Mouse (Mus musculus) heart, embryonic 12.5 days (tissue): ENCODE data around the gene Zfp282. TPM values are rescaled to one million over a fixed set of nuclear protein-coding genes. Genes with fewer than 3 reads are reported as not detected.

Experiments
- ATAC-seq: fragments of 200-750 bp; cut with Nextera tagmentation; 2 replicates; pipeline ENCODE4 v1.8.0; 2017; ENCODE audit warnings: moderate TSS enrichment, moderate library complexity; ENCODE audit not compliant: insufficient number of reproducible peaks, low FRiP score
- H3K27ac ChIP-seq: fragments of 300-500 bp; sonication (generic); 2 replicates; pipeline ENCODE4 v1.5.1; 2016; ENCODE audit warnings: mild to moderate bottlenecking, moderate library complexity; ENCODE audit not compliant: poor library complexity, severe bottlenecking
- H3K27me3 ChIP-seq: fragments of 300-500 bp; sonication (generic); replicated peaks from 2 replicates; pipeline ENCODE4 v1.6.1; 2016; ENCODE audit warnings: mild to moderate bottlenecking, moderate library complexity
- H3K36me3 ChIP-seq: fragments of 300-500 bp; sonication (generic); 2 replicates; pipeline ENCODE4 v1.6.1; 2016; ENCODE audit warnings: mild to moderate bottlenecking, moderate library complexity
- H3K4me1 ChIP-seq: fragments of 300-500 bp; sonication (generic); replicated peaks from 2 replicates; pipeline ENCODE4 v1.6.1; 2016; ENCODE audit warnings: mild to moderate bottlenecking
- H3K4me2 ChIP-seq: fragments of 300-500 bp; sonication (generic); 2 replicates; pipeline ENCODE4 v1.6.1; 2016; ENCODE audit warnings: mild to moderate bottlenecking, moderate library complexity
- H3K4me3 ChIP-seq: fragments of 300-500 bp; sonication (generic); 2 replicates; pipeline ENCODE4 v1.5.1; 2016; ENCODE audit warnings: mild to moderate bottlenecking
- H3K9ac ChIP-seq: fragments of 300-500 bp; sonication (generic); 2 replicates; pipeline ENCODE4 v1.6.1; 2016; ENCODE audit warnings: mild to moderate bottlenecking, moderate library complexity
- H3K9me3 ChIP-seq: fragments of 300-500 bp; sonication (generic); replicated peaks from 2 replicates; pipeline ENCODE4 v1.6.1; 2016; ENCODE audit warnings: mild to moderate bottlenecking, moderate library complexity
- WGBS: fragments of 180-500 bp; shearing (Covaris S2); methylation state at CpG from one replicate; pipeline ENCODE4 v1.1.7; 2016; 5-methylcytosine and 5-hydroxymethylcytosine counted together
- polyA plus RNA-seq: library from polyadenylated mRNA; unstranded; fragments of >200 nt; fragmentation: Nextera tagmentation; extraction: Ambion mirVana; gene quantifications from 2 replicates; pipeline ENCODE4 v1.2.1, GENCODE M21; 2016

Gene Zfp282
- 10.3 and 10.8 TPM in 2 replicates for polyA plus RNA-seq

DNA sequence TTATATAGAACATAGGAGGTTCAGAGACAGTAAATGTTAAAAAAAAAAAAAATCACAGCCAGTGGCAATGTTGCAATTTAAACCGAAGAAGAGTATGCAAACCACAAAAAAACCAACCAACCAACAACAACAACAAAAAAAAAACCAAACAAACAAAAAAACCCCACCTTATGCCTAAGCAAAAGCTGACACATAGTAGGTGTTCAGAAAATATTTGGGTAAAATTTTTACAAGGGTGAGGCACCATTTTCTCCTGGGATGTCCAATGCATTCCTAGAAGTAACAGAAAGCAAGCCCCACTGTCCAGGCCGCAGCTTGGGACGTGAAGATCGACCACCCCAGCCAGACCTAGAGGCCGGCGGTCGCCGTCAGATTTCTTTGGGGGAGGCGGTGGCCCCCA lies at the start of gene Zfp282:
TSS of gene Zfp282 (plus strand) at position 147 of the 400 bp plus-strand sequence.
- H3K4me3 ChIP-seq: peak within 1 kb of the TSS; percentile 87
- no peaks in the 10 kb centered on the region for H3K27me3 ChIP-seq
- ATAC-seq: no peak
- peaks cover 14% of the 10 kb centered on the region for H3K4me1 ChIP-seq
- peaks cover 20% of the 10 kb centered on the region for H3K36me3 ChIP-seq
- H3K9ac ChIP-seq: peak within 1 kb of the TSS; percentile 91
- 7% methylated on average over 9 of the region's 9 CpGs for WGBS
- no peaks in the 10 kb centered on the region for H3K9me3 ChIP-seq
- peak within 1 kb of the TSS; percentile 78 for H3K4me2 ChIP-seq
- peak within 1 kb of the TSS; percentile 95 for H3K27ac ChIP-seq

DNA sequence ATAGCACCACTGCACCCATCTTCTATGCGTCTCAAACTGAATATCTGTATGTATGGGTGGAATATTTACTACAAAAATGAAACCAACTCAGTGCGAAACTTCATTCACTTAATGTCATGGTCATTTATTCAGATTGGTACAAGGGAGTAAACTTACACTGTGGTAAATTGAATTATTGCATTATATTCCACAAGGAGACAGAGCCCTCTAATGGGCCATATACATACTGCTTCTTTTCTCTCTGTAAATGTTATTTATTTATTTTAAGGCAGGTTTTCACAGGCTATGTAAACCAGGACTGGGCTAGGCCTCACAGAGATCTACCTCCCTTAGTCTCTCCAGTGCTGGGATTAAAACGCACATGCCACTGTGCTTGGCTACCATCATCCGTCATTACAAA lies 49.5 kb upstream of the Zfp282 start:
- ATAC-seq: no peak

DNA sequence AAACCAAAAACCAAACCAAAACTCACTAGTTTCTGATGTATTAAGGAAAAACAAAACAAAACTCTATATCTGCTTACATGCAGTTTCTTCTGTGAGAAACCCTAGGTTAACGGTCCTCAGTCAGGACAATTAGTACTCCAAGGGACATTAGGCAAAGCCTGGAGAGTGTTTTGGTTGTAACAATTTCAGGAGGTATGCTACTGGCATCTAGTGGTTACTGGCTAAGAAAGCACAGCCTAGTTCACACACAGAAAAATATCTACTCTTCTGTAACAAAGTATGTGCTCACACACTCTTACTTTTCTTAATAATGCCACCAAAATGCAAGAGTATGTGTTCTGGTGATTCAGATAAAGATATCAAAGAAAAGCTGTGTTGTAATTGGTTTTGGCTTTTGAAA lies 48.1 kb upstream of the Zfp282 start:
- WGBS: 40% methylated on average over 1 of the region's 1 CpGs
- no peak overlapping the region for H3K4me2 ChIP-seq
- H3K9ac ChIP-seq: no peak overlapping the region
- no peak for ATAC-seq
- no peak overlapping the region for H3K27ac ChIP-seq
- H3K4me1 ChIP-seq: peaks cover 4% of the 10 kb centered on the region; the same call in 1 of the 2 replicates
- no peaks in the 10 kb centered on the region for H3K9me3 ChIP-seq
- H3K27me3 ChIP-seq: no peaks in the 10 kb centered on the region
- no peaks in the 10 kb centered on the region; the same call in 1 of the 2 replicates for H3K36me3 ChIP-seq
- H3K4me3 ChIP-seq: no peak overlapping the region

More for the DNA sequence above, 49.5 kb upstream of the Zfp282 start:
- H3K4me3 ChIP-seq: no peak overlapping the region
- H3K4me2 ChIP-seq: no peak overlapping the region
- H3K9ac ChIP-seq: no peak overlapping the region
- H3K27me3 ChIP-seq: no peaks in the 10 kb centered on the region
- no peaks in the 10 kb centered on the region; the same call in 1 of the 2 replicates for H3K36me3 ChIP-seq
- no peak overlapping the region for H3K27ac ChIP-seq
- peaks cover 4% of the 10 kb centered on the region; the same call in 1 of the 2 replicates for H3K4me1 ChIP-seq
- WGBS: 92% methylated on average over 4 of the region's 4 CpGs
- no peaks in the 10 kb centered on the region for H3K9me3 ChIP-seq

- peak; percentile 91 for ATAC-seq
- H3K36me3 ChIP-seq: no peaks in the 10 kb centered on the region
- H3K4me2 ChIP-seq: peak within 1 kb of the TSS; percentile 72
- no peaks in the 10 kb centered on the region for H3K27me3 ChIP-seq
- no peak within 1 kb of the TSS for H3K27ac ChIP-seq
- WGBS: 2% methylated on average over 64 of the region's 64 CpGs
- H3K4me3 ChIP-seq: peak within 1 kb of the TSS; percentile 77
- no peaks in the 10 kb centered on the region for H3K9me3 ChIP-seq
- H3K9ac ChIP-seq: peak within 1 kb of the TSS; percentile 84
- peaks cover 4% of the 10 kb centered on the region; the same call in 1 of the 2 replicates for H3K4me1 ChIP-seq
Measured at GRCm38 (mm10) chr6:47830104-47831078, 46.6 kb upstream of the Zfp282 start, which contains the start of gene Zfp786. Gene Zfp786 (minus strand): TSS chr6:47830867.

- Histone ChIP-seq H3K4me3 (no peak overlapping the region), H3K4me1 (peaks cover 11% of the 10 kb centered on the region), H3K36me3 (no peaks in the 10 kb centered on the region), H3K27ac (no peak overlapping the region), H3K9ac (no peak overlapping the region), H3K4me2 (no peak overlapping the region), H3K27me3 (no peaks in the 10 kb centered on the region), H3K9me3 (no peaks in the 10 kb centered on the region)
- no peak for ATAC-seq
- 75% methylated on average over 1 of the region's 1 CpGs for WGBS
Measured at GRCm38 (mm10) chr6:47832220-47832619, 44.8 kb upstream of the Zfp282 start.

DNA sequence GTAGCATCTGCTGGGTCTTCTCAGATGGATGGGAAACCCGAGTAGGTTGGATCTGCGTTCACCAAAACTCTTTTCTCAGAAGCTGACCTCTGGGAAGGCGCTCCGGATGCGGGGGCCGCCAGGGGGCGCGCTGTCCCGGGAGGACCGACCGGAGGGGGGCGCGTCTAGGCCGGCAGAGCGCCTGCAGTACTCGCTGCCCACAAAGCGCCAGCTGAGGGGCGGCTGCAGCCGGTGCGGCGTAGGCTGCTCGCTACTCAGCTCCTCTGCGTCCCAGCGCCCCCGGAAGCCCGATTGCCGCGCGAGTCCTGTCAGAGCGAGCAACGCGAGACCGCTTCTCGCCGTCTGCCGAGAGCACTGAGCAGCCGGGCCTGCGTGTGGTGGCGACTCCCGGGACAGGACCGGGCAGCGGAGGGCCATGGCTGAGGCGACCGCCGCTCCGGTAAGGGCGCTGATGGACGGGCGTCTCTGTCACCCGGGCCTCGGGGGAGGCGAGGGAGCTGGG lies 41.5 kb upstream of the Zfp282 start, which contains the start of gene Zfp398:
TSS of gene Zfp398 (plus strand) at position 180 of the 502 bp plus-strand sequence.
- H3K36me3 ChIP-seq: peaks cover 4% of the 10 kb centered on the region
- ATAC-seq: peak; percentile 94
- H3K4me3 ChIP-seq: peak within 1 kb of the TSS; percentile 91
- peak within 1 kb of the TSS; percentile 92 for H3K9ac ChIP-seq
- H3K9me3 ChIP-seq: no peaks in the 10 kb centered on the region
- peaks cover 3% of the 10 kb centered on the region; the same call in 1 of the 2 replicates for H3K27me3 ChIP-seq
- H3K4me1 ChIP-seq: peaks cover 17% of the 10 kb centered on the region
- WGBS: under 1% methylated on average over 51 of the region's 52 CpGs
- H3K27ac ChIP-seq: peak within 1 kb of the TSS; percentile 86
- H3K4me2 ChIP-seq: peak within 1 kb of the TSS; percentile 90

- Histone ChIP-seq H3K4me3 (peak overlapping the region; percentile 91), H3K9me3 (no peaks in the 10 kb centered on the region), H3K4me1 (peaks cover 13% of the 10 kb centered on the region), H3K4me2 (peak overlapping the region; percentile 90), H3K27me3 (peaks cover 3% of the 10 kb centered on the region; the same call in 1 of the 2 replicates), H3K27ac (peak overlapping the region; percentile 86), H3K9ac (peak overlapping the region; percentile 92), H3K36me3 (peaks cover 7% of the 10 kb centered on the region)
- under 1% methylated on average over 49 of the region's 49 CpGs for WGBS
- peak; percentile 75 for ATAC-seq
Measured at GRCm38 (mm10) chr6:47835984-47836521, 41.0 kb upstream of the Zfp282 start.

DNA sequence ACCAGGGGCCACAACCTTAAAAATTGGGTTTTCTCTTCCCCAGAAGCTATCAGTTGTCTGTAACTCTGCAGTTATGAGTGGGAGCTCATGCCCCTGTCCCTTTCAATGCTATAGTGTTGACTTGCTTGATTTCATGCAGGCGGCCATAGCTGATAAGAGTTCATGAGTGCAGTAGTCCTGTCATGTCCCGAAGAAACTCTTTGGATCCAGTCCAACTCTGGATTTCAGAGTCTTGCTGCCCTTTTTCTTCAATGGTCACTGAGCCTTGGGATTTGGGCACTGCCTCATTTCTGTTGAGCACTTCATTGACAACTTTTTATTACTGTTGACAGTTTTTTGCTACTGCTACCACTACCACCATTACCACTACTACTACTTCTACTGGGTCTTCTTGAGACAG lies 39.4 kb upstream of the Zfp282 start:
- Histone ChIP-seq H3K36me3 (peaks cover 7% of the 10 kb centered on the region), H3K27me3 (peaks cover 3% of the 10 kb centered on the region; the same call in 1 of the 2 replicates), H3K27ac (no peak overlapping the region), H3K4me3 (no peak overlapping the region), H3K9ac (no peak overlapping the region), H3K4me2 (no peak overlapping the region), H3K9me3 (no peaks in the 10 kb centered on the region), H3K4me1 (peaks cover 13% of the 10 kb centered on the region)
- no peak for ATAC-seq
- 16% methylated on average over 2 of the region's 2 CpGs for WGBS

- 88% methylated on average over 1 of the region's 1 CpGs for WGBS
- H3K36me3 ChIP-seq: peaks cover 7% of the 10 kb centered on the region
- no peak for ATAC-seq
- peaks cover 13% of the 10 kb centered on the region for H3K4me1 ChIP-seq
- H3K27me3 ChIP-seq: peaks cover 3% of the 10 kb centered on the region; the same call in 1 of the 2 replicates
- H3K4me2 ChIP-seq: no peak overlapping the region
- H3K4me3 ChIP-seq: no peak overlapping the region
- no peak overlapping the region for H3K27ac ChIP-seq
- H3K9me3 ChIP-seq: no peaks in the 10 kb centered on the region
- no peak overlapping the region for H3K9ac ChIP-seq
Measured at GRCm38 (mm10) chr6:47841077-47841476, 35.9 kb upstream of the Zfp282 start.

- no peaks in the 10 kb centered on the region for H3K9me3 ChIP-seq
- H3K36me3 ChIP-seq: peaks cover 7% of the 10 kb centered on the region
- no peak for ATAC-seq
- no peak overlapping the region for H3K4me2 ChIP-seq
- no peak overlapping the region for H3K27ac ChIP-seq
- H3K4me1 ChIP-seq: peaks cover 8% of the 10 kb centered on the region
- peaks cover 3% of the 10 kb centered on the region; the same call in 1 of the 2 replicates for H3K27me3 ChIP-seq
- H3K9ac ChIP-seq: no peak overlapping the region
- 84% methylated on average over 2 of the region's 2 CpGs for WGBS
- no peak overlapping the region for H3K4me3 ChIP-seq
Measured at GRCm38 (mm10) chr6:47841831-47842230, 35.2 kb upstream of the Zfp282 start.

- H3K9ac ChIP-seq: no peak overlapping the region
- no peak overlapping the region for H3K4me3 ChIP-seq
- peaks cover 3% of the 10 kb centered on the region; the same call in 1 of the 2 replicates for H3K27me3 ChIP-seq
- WGBS: 83% methylated on average over 1 of the region's 1 CpGs
- H3K4me1 ChIP-seq: peaks cover 6% of the 10 kb centered on the region
- H3K4me2 ChIP-seq: no peak overlapping the region
- no peaks in the 10 kb centered on the region for H3K9me3 ChIP-seq
- H3K27ac ChIP-seq: no peak overlapping the region
- no peak for ATAC-seq
- peaks cover 7% of the 10 kb centered on the region for H3K36me3 ChIP-seq
Measured at GRCm38 (mm10) chr6:47842337-47842736, 34.7 kb upstream of the Zfp282 start.
